Mouse (Mus musculus) stomach, embryonic 15.5 days (tissue): Measurements from ENCODE around the gene Hlx. TPM values are rescaled to one million over a fixed set of nuclear protein-coding genes. Genes with fewer than 3 reads are reported as not detected.

ENCODE experiments used
- ATAC-seq: fragments of 200-750 bp; cut with Nextera tagmentation; 2 replicates; pipeline ENCODE4 v1.8.0; 2017; ENCODE audit warnings: low read depth, moderate number of reproducible peaks, moderate TSS enrichment; ENCODE audit not compliant: insufficient read depth, low FRiP score
- H3K27ac ChIP-seq: fragments of 300-500 bp; sonication (generic); 2 replicates; pipeline ENCODE4 v1.5.1; 2015; ENCODE audit warnings: mild to moderate bottlenecking, inconsistent platforms
- H3K27me3 ChIP-seq: fragments of 300-500 bp; sonication (generic); replicated peaks from 2 replicates; pipeline ENCODE4 v1.6.1; 2015; ENCODE audit warnings: inconsistent platforms
- H3K36me3 ChIP-seq: fragments of 300-500 bp; sonication (generic); 2 replicates; pipeline ENCODE4 v1.6.1; 2015; ENCODE audit warnings: inconsistent platforms
- H3K4me1 ChIP-seq: fragments of 300-500 bp; sonication (generic); 2 replicates; pipeline ENCODE4 v1.6.1; 2015; ENCODE audit warnings: inconsistent platforms
- H3K4me2 ChIP-seq: fragments of 300-500 bp; sonication (generic); 2 replicates; pipeline ENCODE4 v1.6.1; 2015; ENCODE audit warnings: mild to moderate bottlenecking, inconsistent platforms
- H3K4me3 ChIP-seq: fragments of 300-500 bp; sonication (generic); replicated peaks from 2 replicates; pipeline ENCODE4 v1.5.1; 2015; ENCODE audit warnings: inconsistent platforms
- H3K9ac ChIP-seq: fragments of 300-500 bp; sonication (generic); 2 replicates; pipeline ENCODE4 v1.6.1; 2015; ENCODE audit warnings: inconsistent platforms
- H3K9me3 ChIP-seq: fragments of 300-500 bp; sonication (generic); 2 replicates; pipeline ENCODE4 v1.6.1; 2016; ENCODE audit warnings: inconsistent platforms
- WGBS: fragments of 180-500 bp; shearing (Covaris S2); methylation state at CpG from one replicate; pipeline ENCODE4 v1.1.7; 2015; 5-methylcytosine and 5-hydroxymethylcytosine counted together
- polyA plus RNA-seq: library from polyadenylated mRNA; unstranded; fragments of >200 nt; fragmentation: Nextera tagmentation; extraction: Ambion mirVana; gene quantifications from 2 replicates; pipeline ENCODE4 v1.2.1, GENCODE M21; 2015

The Hlx gene
- polyA plus RNA-seq, 1 experiment from 2014 or later, result 23.2 TPM

DNA sequence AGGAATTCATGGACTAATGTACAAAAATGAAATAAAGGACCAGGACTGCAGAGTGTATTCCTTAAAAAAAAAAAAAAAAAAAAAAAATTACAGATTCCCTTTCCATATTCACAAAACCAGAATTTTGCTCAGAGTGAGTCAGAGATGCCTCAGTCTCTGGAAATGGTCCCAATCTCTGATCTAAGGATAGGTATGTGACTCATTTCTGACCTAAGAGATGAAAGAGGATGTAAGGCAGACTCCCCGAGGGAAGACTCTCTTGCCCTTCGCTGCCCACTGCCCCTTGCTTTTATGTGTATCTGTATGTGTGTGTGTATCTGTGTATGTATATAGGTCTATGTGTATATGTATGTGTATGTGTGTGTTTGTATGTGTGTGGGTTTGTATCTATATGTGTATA lies 37.0 kb downstream of the Hlx start:
- 72% methylated on average over 2 of the region's 2 CpGs for WGBS
- H3K4me2 ChIP-seq, result no peak overlapping the region
- H3K27me3 ChIP-seq, result no peaks in the 10 kb centered on the region
- H3K9ac ChIP-seq, result no peak overlapping the region
- H3K27ac ChIP-seq, result no peak overlapping the region
- no peaks in the 10 kb centered on the region for H3K36me3 ChIP-seq
- no peaks in the 10 kb centered on the region for H3K9me3 ChIP-seq
- no peaks in the 10 kb centered on the region for H3K4me1 ChIP-seq
- no peak overlapping the region for H3K4me3 ChIP-seq
- ATAC-seq, result no peak

DNA sequence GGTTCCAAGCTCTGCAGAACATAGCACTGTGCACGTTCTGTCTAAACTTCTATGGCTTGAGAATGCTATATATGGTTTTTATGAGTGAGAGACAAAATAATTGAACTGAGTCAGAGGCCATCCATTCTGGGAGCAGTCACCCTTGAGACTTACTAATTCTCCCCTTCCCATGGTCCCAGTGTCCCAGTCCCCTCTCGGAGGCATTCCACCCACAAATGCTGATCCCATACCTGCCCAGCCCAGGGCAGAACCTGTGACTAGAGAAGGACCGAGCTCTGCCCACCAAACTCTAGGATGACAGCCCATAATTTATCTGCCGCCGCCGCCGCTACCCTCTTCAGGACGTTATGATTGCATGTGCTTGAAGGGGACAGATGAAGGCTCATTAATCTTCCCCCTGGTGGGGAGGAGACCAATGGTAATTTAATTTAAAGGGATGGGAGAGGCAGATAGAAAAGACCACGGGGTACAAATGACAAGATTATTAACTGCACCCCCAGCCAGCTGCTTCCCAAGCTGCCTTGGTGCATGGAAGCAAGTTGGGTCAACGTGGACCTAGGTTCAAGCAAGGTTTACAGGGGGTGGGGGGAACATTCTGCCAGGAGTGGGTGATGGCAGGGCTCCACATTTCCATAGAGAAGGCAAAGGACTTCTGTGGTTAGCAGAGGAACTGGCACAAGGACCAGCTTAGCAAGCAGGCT lies 40.1 kb downstream of the Hlx start:
- no peak overlapping the region for H3K4me2 ChIP-seq
- ATAC-seq, result no peak
- no peaks in the 10 kb centered on the region for H3K9me3 ChIP-seq
- WGBS, result 40% methylated on average over 10 of the region's 10 CpGs
- H3K4me3 ChIP-seq, result no peak overlapping the region
- no peaks in the 10 kb centered on the region for H3K36me3 ChIP-seq
- H3K4me1 ChIP-seq, result peaks cover 3% of the 10 kb centered on the region; the same call in 1 of the 2 replicates
- no peak overlapping the region for H3K27ac ChIP-seq
- peaks cover 6% of the 10 kb centered on the region for H3K27me3 ChIP-seq
- H3K9ac ChIP-seq, result no peak overlapping the region

DNA sequence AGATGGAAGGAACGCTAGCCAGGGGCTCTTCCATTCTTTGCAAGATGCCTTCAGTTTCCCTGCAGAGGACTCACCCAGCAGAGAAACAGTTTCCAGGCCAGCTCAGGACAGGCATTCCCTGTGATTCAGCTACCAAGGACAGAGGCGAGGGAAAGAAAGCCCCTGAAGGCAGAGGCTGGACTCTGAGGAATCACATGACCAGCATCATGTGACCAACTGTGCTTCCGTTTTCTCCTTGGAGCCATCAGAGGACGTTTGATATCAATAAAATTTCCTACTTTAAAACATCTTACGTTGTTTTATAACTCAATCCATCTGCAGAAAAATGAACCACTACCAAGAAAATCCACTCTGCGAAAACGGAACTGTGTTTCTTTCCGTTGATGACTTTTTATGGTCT lies 41.2 kb downstream of the Hlx start:
- Histone ChIP-seq H3K27ac (no peak overlapping the region), H3K9ac (no peak overlapping the region), H3K4me3 (no peak overlapping the region), H3K27me3 (peaks cover 6% of the 10 kb centered on the region), H3K36me3 (no peaks in the 10 kb centered on the region), H3K4me1 (peaks cover 3% of the 10 kb centered on the region; the same call in 1 of the 2 replicates), H3K4me2 (no peak overlapping the region), H3K9me3 (no peaks in the 10 kb centered on the region)
- no peak for ATAC-seq
- WGBS, result 76% methylated on average over 8 of the region's 8 CpGs

DNA sequence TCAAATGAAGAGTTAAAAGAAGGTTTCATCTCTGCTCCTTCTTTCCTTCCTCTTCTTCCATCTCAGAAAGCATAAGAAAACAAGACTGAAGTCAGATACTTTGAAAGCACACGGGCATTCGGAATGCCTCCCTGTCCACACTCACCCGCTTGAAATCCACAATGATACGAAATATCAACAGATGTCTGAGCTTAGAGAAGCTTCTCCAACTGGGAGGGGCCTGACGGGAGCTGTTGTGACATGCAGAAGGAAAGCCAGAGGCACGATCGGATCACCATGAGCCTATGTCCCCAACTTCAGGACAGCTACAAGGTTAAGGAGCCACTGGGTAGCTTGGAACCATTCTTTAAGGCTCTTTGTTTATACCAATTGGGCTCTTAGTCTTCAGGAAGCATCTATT lies 44.4 kb downstream of the Hlx start:
- no peak overlapping the region for H3K4me2 ChIP-seq
- H3K27ac ChIP-seq, result no peak overlapping the region
- WGBS, result 14% methylated on average over 7 of the region's 7 CpGs

DNA sequence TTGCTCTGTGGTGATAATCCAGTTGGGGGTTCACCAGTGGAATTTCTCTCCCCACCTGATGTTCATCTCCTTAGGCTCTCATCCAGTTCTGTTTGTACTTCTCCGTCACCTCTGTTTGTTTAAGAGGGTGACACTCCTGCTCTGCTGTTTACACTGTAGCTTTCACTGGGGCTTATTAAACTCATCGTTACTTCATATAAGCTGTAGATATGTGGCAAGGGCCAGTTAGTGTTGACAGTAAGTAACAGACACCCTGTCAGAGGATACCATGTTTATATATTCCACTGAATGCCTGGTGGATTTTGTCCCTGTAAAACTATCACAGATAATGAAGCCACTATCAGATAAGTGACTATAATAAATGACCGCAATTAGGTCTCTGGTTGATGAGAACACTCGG lies 44.9 kb downstream of the Hlx start:
- WGBS, result 20% methylated on average over 4 of the region's 4 CpGs
- no peaks in the 10 kb centered on the region for H3K9me3 ChIP-seq
- H3K4me3 ChIP-seq, result no peak overlapping the region
- ATAC-seq, result no peak
- no peak overlapping the region for H3K27ac ChIP-seq
- no peak overlapping the region for H3K9ac ChIP-seq
- peaks cover 6% of the 10 kb centered on the region for H3K27me3 ChIP-seq
- peaks cover 3% of the 10 kb centered on the region; the same call in 1 of the 2 replicates for H3K4me1 ChIP-seq
- no peaks in the 10 kb centered on the region for H3K36me3 ChIP-seq
- no peak overlapping the region for H3K4me2 ChIP-seq

More for the DNA sequence above, 44.4 kb downstream of the Hlx start:
- Histone ChIP-seq H3K36me3 (no peaks in the 10 kb centered on the region), H3K4me3 (no peak overlapping the region), H3K9me3 (no peaks in the 10 kb centered on the region), H3K27me3 (peaks cover 6% of the 10 kb centered on the region), H3K9ac (no peak overlapping the region), H3K4me1 (peaks cover 3% of the 10 kb centered on the region; the same call in 1 of the 2 replicates)
- ATAC-seq, result no peak

DNA sequence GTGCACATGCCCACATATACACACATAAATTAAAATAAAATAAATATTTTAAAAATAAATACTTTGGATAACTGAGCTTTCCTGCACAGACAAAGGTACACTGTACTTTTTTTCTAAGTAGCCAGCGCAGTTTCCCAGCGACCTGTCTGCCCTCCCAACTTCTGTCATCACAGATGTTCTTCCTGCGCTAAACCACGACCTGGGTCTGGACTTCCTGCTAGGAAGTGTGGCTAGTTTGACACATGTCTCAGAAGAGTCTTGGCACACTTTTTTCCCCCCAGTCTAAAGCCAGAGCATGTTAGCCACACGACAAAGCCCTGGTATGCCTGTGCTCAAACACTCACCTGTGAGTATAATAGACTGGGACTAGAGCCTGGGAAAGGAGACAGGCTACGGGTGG lies 48.9 kb downstream of the Hlx start:
- peaks cover 3% of the 10 kb centered on the region; the same call in 1 of the 2 replicates for H3K4me1 ChIP-seq
- peaks cover 3% of the 10 kb centered on the region for H3K27me3 ChIP-seq
- WGBS, result 61% methylated on average over 6 of the region's 6 CpGs
- H3K36me3 ChIP-seq, result no peaks in the 10 kb centered on the region
- H3K9me3 ChIP-seq, result no peaks in the 10 kb centered on the region
- no peak for ATAC-seq
- H3K27ac ChIP-seq, result no peak overlapping the region
- no peak overlapping the region for H3K9ac ChIP-seq
- no peak overlapping the region for H3K4me2 ChIP-seq
- H3K4me3 ChIP-seq, result no peak overlapping the region

DNA sequence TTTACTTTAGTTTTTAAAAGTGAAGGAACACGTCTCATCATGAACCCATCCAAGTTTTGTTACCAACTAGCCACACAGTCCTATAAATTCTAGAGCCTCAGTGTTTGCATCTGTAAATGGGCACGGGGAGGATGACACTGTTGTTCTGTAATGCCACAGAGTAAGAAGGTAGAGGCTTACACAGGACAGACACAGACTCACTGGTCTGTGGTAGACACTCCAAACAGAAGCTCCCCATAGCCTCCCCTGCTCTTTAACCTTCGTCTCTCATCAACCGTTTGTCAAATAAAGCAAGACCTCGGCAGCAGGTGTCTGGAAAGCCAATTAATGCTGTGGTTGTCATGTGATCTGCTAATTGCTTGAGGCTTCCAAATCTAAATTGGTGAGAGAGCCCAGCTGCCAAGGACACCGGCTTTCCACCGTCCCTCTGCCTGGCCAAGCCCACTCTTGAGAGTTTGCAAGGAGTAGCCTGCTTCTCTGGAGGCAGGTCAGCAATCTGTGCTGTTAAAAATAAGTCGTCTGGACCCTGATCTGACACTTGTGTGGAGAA lies 52.9 kb downstream of the Hlx start:
- no peak overlapping the region for H3K27ac ChIP-seq
- H3K27me3 ChIP-seq, result no peaks in the 10 kb centered on the region
- 55% methylated on average over 8 of the region's 8 CpGs for WGBS
- no peak overlapping the region for H3K4me2 ChIP-seq
- no peaks in the 10 kb centered on the region for H3K9me3 ChIP-seq
- no peaks in the 10 kb centered on the region for H3K36me3 ChIP-seq
- H3K4me1 ChIP-seq, result peaks cover 6% of the 10 kb centered on the region
- H3K4me3 ChIP-seq, result no peak overlapping the region
- ATAC-seq, result no peak
- no peak overlapping the region for H3K9ac ChIP-seq

DNA sequence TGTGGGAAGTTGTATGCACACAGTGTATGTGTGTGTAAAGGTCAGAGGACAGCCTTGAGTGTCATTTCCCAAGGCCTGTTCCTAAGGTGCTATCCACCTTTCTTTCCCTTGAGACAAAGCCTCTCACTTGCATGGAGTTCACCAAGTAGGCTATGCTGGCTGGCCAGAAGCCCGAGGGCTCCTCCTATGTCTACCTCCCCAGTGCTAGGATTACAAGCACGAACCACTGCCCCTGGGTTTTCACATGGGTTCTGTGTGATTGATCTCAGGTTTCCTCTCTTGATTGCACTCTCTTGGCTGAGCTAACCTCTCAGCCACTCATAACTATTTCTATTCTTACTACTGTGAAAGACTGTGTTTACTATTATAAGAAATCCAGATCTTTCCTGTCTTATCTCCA lies 54.8 kb downstream of the Hlx start:
- no peak overlapping the region for H3K4me2 ChIP-seq
- peaks cover 6% of the 10 kb centered on the region for H3K4me1 ChIP-seq
- 41% methylated on average over 2 of the region's 2 CpGs for WGBS

More for the DNA sequence above, 54.8 kb downstream of the Hlx start:
- H3K9ac ChIP-seq, result no peak overlapping the region
- no peak overlapping the region for H3K4me3 ChIP-seq
- H3K36me3 ChIP-seq, result no peaks in the 10 kb centered on the region
- no peak for ATAC-seq
- H3K27ac ChIP-seq, result no peak overlapping the region
- no peaks in the 10 kb centered on the region for H3K9me3 ChIP-seq
- H3K27me3 ChIP-seq, result no peaks in the 10 kb centered on the region

Other genes with a start within 250 kb of the Hlx start
- gene Marc1, start 78.7 kb upstream of the Hlx start, polyA plus RNA-seq, result 0.83 and 2.0 TPM in 2 replicates
- gene Marc2, start 113.8 kb upstream of the Hlx start, polyA plus RNA-seq, result 256 and 262 TPM in 2 replicates
- gene C130074G19Rik, start 150.6 kb upstream of the Hlx start, polyA plus RNA-seq, result 2.0 and 2.5 TPM in 2 replicates